Mouse (Mus musculus) lung, adult 2 months (tissue): Measurements from ENCODE around the gene Hhex. TPM values are rescaled to one million over a fixed set of nuclear protein-coding genes. Genes with fewer than 3 reads are reported as not detected.

Experiments
- DNase-seq: peaks from one replicate; pipeline ENCODE4 v3.0.0; 2022
- H3K4me1 ChIP-seq: fragments of 200-500 bp; 2 replicates; pipeline ENCODE4 v1.6.1; 2011; ENCODE audit warnings: low read length; ENCODE audit not compliant: control insufficient read depth, insufficient read depth
- H3K4me3 ChIP-seq: fragments of 200-500 bp; replicated peaks from 2 replicates; pipeline ENCODE3; 2011; ENCODE audit warnings: low read depth, mild to moderate bottlenecking, control low read depth, low read length; ENCODE audit errors: extremely low read depth
- CTCF ChIP-seq: fragments of 200-500 bp; IDR thresholded peaks from 2 replicates; pipeline ENCODE4 v1.5.1; 2011; ENCODE audit warnings: mild to moderate bottlenecking, low read length, control low read depth; ENCODE audit not compliant: insufficient read depth
- POLR2A ChIP-seq: fragments of 200-500 bp; IDR thresholded peaks from 2 replicates; pipeline ENCODE4 v1.6.1; 2011; ENCODE audit warnings: low read depth, mild to moderate bottlenecking, control low read depth, low read length, borderline replicate concordance; ENCODE audit errors: extremely low read depth
- WGBS: fragments of 180-500 bp; shearing (Covaris S2); methylation state at CpG from one replicate; pipeline ENCODE4 v1.1.7; 2018; 5-methylcytosine and 5-hydroxymethylcytosine counted together
- polyA plus RNA-seq: library from polyadenylated mRNA; depleted of rRNA; stranded (reverse); fragments of >200 nt; gene quantifications from 2 replicates; pipeline ENCODE4 v1.2.3, GENCODE M21; 2012; rRNA removed

The Hhex gene
- polyA plus RNA-seq: 20.0 and 28.6 TPM in 2 replicates

DNA sequence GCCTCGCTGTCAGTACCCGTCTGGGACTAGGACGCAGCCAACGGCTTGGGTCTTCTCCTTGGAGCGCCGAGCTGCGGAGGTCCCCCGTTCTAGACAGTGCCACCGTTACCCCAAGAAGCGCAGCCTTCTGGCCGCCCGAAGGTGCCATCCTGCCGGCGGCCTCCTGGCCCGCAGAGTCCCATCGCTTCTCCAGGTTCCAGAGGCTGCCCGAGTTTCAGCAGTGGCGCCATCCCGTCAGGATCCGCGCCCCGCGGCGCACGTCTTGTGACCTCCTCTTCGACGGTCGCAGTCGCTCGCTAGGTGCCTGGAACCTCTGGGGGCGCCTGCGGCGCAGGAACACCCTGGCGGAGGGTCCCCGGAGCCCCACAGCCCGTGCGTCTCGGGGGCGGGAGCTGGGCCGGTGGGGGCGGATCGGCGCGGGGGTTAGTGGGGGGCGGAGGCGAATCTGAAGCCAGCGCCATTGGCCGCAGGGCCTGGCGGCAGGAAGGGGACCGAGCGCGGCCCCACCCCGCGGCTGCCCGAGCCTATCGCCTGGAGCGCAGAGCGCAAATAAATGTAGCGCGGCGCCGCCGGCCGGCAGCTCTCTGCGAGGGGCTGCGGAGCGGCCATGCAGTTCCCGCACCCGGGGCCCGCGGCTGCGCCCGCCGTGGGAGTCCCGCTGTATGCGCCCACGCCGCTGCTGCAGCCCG, at the start of gene Hhex:
TSS of gene Hhex (plus strand) at position 548 of the 689 bp plus-strand sequence.
- WGBS: under 1% methylated on average over 77 of the region's 79 CpGs
- no peaks in the 10 kb centered on the region; the same call in 1 of the 2 replicates for H3K4me1 ChIP-seq
- H3K4me3 ChIP-seq: peak within 1 kb of the TSS; percentile 80
- TF ChIP-seq CTCF: no peak
- peak; percentile 82 for TF ChIP-seq POLR2A
- peak; percentile 85 for DNase-seq

DNA sequence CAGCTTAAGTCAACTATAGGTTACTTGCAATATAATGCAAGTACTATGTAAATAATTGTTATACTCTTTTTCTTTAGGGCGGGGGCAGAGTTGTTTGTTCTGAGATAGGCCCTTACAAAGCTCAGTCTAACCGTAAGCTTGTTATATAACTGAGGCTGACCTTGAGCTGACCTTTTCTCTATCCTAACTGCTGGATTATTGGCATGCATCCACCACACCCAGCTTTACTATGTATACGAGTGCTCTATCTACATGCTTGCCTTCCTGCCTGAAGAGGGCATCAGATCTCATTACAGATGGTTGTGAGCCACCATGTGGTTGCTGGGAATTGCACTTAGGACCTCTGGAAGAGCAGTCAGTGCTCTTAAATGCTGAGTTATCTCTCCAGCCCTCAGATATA, 48.5 kb upstream of the Hhex start:
- WGBS: 66% methylated on average over 3 of the region's 3 CpGs
- no peaks in the 10 kb centered on the region for H3K4me1 ChIP-seq

DNA sequence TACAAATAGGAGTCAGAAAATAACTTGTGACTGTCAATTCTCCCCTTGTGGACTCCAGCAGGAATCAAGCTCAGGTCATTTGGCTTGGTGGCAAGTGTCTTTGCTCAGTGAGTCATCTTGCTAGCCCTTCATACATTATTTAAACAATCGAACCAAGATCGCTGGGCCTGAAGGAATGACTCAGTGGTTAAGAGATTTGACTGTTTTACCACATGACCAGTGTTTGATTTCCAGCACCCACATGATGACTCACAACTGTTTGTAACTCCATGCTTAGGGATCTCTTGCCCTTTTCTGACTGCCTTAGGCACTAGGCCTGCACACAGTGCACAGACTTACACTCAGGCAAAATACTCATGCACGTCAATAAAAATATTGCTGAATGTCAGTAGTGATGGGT, 42.7 kb upstream of the Hhex start:
- DNase-seq: no peak
- 75% methylated on average over 3 of the region's 3 CpGs for WGBS
- Histone ChIP-seq H3K4me1 (no peaks in the 10 kb centered on the region), H3K4me3 (no peak overlapping the region)
- no peak for TF ChIP-seq POLR2A
- no peak for TF ChIP-seq CTCF

More for the DNA sequence above, 48.5 kb upstream of the Hhex start:
- no peak for DNase-seq
- H3K4me3 ChIP-seq: no peak overlapping the region
- TF ChIP-seq CTCF: no peak
- TF ChIP-seq POLR2A: no peak

DNA sequence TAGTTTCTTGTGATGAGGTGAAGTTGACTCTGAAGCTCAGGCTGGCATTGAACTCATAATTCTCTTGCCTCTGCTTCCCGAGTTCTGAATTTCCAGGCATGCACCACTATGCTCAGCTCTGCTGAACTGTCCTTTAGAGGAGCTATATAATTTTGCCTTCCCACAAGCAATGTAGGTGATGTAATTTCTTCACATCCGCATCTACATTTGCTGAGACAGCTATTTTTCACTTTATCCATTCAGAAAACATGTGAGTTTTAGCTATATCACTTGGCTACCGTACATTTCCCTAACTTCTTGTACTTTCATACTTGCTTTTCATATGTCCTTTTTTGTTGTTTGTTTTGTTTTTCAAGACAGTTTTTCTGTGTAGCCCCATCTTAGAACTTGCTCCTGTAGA, 38.3 kb upstream of the Hhex start:
- no peak overlapping the region for H3K4me3 ChIP-seq
- no peaks in the 10 kb centered on the region for H3K4me1 ChIP-seq
- 95% methylated on average over 3 of the region's 3 CpGs for whole genome bisulfite sequencing
- DNase-seq: no peak
- no peak for TF ChIP-seq POLR2A
- no peak for TF ChIP-seq CTCF

DNA sequence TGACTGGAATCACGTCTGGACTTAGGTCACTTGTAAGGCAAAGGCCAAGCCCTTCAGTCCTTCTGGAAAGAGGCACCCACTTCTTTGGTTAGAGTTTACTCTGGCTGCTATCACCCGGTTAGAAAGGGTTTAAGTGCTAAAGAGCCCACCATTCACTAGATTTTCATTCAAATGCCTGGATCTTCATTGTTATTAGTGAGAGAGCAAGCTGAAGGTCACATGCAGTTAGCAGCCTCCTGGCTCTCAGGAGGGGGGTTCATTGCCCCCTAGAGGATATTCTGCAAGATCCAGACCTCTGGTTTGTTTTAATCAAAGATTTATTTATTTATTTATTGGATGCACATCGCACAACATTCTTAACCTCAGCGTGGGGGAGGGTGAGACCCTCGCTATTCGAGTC, 33.7 kb upstream of the Hhex start:
- H3K4me3 ChIP-seq: no peak overlapping the region
- no peak for DNase-seq
- 87% methylated on average over 6 of the region's 6 CpGs for WGBS
- TF ChIP-seq CTCF: no peak
- no peak for TF ChIP-seq POLR2A
- no peaks in the 10 kb centered on the region for H3K4me1 ChIP-seq

DNA sequence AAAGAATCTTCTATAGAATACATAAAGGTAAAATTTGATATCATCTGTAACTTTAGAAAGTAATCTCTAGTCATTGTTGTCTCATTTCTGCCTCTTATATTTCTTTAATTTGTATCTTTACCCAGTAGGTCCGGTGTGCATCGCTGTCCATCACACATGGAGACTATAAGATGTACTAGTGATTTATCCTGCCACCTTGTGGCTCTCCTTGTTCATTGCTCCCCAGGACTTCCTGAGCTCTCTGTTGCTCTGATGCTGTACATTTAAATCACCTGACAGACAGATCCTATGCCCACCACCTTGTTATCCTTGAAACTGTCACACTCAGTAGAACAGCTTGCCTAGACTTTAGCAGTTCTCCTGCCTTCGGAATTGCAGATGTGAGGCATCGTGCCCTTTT, 16.3 kb upstream of the Hhex start:
- TF ChIP-seq CTCF: peak; percentile 40; the same call in 1 of the 2 replicates
- TF ChIP-seq POLR2A: no peak
- DNase-seq: peak; percentile 17
- 73% methylated on average over 4 of the region's 4 CpGs for WGBS
- no peaks in the 10 kb centered on the region for H3K4me1 ChIP-seq
- H3K4me3 ChIP-seq: no peak overlapping the region

DNA sequence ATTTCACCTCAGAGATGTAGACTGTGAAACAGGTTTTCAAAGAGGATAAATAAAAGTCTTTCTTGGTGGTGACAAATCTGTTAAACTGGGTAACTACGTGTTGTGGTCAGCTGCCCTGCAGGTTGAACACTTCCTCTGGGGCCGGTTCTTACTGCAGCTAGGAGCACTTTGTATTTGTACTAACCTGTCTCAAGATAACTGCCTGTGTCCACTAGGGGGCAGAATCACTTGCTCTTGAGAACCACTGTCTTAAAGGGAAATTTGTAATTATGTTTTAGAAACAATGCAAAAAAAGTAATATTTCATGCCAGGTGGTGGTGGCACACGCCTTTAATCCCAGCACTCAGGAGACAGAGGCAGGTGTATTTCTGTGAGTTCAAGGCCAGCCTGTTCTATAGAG, 15.0 kb upstream of the Hhex start:
- 14% methylated on average over 3 of the region's 3 CpGs for WGBS
- Histone ChIP-seq H3K4me1 (no peaks in the 10 kb centered on the region), H3K4me3 (no peak overlapping the region)
- TF ChIP-seq CTCF (no peak), POLR2A (no peak)
- peak; percentile 31 for DNase-seq

DNA sequence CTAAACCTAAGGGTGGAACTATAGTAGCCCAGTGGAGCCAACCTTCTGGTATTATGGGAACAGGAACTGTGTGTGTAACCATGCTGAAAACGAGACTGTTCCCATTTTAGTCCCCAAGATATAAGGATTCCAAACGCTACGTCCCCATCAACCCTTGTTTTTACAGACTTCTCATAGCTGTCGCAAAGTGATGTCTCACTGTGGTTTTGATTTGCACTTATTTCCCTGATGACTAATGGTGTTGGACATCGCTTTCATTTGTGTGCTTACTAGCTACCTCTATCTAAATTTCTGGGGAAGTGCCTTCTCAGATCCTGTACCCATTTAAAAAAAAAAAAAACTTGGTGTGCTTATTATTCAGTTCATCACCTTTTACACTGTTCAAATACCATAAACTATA, 6.0 kb upstream of the Hhex start:
- Histone ChIP-seq H3K4me3 (no peak overlapping the region), H3K4me1 (no peaks in the 10 kb centered on the region)
- no peak for DNase-seq
- 75% methylated on average over 5 of the region's 5 CpGs for WGBS
- TF ChIP-seq CTCF: no peak
- TF ChIP-seq POLR2A: no peak

DNA sequence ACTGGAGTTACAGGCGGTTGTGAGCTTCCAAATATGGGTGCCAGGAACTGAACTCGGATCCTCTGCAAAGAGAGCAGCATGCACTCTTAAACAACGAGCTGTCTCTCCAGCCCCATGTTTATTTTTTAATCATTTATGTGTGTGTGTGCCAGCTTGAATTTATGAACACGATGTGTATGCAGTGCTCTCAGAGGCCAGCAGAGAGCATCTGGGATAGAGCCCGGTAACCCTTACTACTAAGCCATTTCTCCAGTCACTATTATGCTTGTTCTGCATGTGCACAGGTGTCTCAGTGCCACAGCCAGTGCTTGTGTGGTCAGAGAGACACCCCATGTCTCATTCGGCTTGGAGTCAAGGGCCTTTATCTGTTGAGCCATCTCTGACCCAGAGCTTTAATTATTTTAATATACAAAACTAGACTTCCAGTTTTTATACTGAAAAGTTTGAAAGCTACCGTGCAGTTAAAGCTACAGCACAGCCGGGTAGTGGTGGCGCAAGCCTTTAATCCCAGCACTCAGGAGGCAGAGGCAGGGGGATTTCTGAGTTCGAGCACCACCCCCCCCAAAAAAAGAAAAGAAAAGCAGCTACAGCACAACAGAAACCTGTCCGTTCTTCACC, 3.4 kb upstream of the Hhex start:
- no peak overlapping the region for H3K4me3 ChIP-seq
- no peak for TF ChIP-seq CTCF
- TF ChIP-seq POLR2A: no peak

DNA sequence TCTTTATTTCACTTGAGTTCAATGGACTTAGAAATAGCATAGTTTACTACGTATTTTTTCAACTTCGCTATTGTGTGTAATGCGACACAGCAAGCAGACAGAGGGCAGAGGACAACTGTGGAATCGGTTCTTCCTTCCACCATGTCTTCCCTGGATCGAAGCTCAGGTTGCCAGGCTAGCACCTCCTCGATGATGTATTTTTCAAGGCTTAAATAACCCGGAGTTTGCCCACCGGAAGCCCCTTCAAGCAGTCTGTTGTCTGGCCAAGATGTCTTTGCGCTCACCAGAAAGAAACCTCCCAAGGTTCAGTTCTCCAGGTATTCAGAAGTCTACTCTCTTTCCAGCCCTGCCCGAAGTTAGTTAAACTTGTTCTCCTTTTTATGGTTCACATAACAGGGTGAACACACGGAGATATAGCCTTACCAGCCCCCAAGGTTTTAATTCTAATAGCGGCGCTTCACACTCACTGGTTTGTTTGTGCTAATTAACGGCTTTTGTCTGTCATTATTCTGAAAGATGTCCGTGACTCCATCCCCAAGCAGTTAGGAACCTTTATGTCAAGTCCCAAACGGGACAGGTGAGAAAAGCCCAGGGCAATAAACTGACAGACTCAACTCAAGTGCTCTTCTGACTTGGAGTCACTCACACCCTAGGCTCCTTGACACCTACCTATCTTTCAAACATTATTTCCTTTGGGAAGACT, 1.6 kb upstream of the Hhex start:
- TF ChIP-seq POLR2A: no peak
- TF ChIP-seq CTCF: no peak
- WGBS: 43% methylated on average over 16 of the region's 16 CpGs
- DNase-seq: no peak

More for the DNA sequence above, 3.4 kb upstream of the Hhex start:
- 86% methylated on average over 11 of the region's 11 CpGs for WGBS
- no peak for DNase-seq
- H3K4me1 ChIP-seq: no peaks in the 10 kb centered on the region; the same call in 1 of the 2 replicates

More for the DNA sequence above, 1.6 kb upstream of the Hhex start:
- Histone ChIP-seq H3K4me1 (no peaks in the 10 kb centered on the region; the same call in 1 of the 2 replicates), H3K4me3 (no peak overlapping the region)
